Mouse (Mus musculus) cerebellum, adult 9-11 months (tissue): ENCODE results near the gene Pias4.

ENCODE experiments used
- DNase-seq: peaks from one replicate; pipeline ENCODE4 v3.0.0; 2022

Pias4 gene

GRCm38 (mm10) chr10:81168087-81168431 lies 336 bp upstream of the Pias4 start:
- no peak for DNase-seq

- peak; percentile 87 for DNase-seq
These were observed 2.6 kb downstream of the Pias4 start for GRCm38 (mm10) chr10:81165118-81165517.

DNA sequence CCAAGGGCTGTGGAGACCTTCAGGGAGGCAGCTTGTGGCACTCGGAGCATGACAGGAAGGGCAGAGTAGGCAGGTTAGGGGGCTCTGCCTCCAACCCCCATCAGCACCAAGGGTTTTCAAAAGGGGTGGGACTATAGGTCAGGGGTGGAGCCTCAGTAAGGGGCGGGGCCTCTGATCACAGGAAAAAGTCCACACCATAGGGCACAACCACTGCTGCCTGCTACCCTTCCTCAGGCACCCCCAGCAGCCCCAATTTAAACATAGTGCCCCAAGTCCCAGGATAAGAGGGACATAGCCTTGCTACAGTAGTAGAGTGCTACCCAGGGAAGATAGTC lies 5.4 kb downstream of the Pias4 start:
- DNase-seq = no peak

DNA sequence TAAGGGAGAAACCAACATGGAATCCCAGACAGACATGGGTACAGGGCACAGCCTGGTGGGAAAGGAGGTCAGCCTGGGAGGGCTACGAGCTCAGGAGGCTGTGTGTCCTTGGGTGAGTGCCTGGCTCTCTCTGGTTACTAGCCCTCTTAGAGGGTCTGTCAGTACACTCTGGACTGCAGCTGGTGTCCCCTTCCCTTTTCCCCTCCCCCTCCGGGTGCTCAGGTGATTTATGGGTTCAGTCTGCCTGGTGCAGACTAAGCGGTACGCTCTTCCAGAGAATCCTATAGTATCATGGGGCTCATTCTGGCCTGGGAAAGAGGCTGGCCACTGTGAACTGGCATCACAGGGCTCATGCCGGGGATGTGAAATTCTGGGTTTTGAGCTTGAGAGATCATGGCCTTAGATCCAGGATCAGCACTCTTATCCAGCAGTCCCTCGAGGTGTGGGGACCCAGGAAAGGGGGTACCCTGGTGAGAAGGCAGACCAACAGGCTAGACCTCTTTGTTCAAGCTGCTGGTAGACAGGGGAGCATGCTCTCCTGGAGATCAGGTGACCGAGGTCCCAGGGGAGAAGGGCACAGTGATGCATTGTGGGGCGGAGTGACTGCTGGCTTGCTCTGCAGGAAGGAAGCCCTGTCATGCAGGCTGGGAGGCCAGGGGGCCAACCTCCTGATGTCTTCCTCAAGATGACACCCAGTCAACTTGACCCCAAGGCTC lies 6.0 kb downstream of the Pias4 start:
- DNase-seq = no peak

DNA sequence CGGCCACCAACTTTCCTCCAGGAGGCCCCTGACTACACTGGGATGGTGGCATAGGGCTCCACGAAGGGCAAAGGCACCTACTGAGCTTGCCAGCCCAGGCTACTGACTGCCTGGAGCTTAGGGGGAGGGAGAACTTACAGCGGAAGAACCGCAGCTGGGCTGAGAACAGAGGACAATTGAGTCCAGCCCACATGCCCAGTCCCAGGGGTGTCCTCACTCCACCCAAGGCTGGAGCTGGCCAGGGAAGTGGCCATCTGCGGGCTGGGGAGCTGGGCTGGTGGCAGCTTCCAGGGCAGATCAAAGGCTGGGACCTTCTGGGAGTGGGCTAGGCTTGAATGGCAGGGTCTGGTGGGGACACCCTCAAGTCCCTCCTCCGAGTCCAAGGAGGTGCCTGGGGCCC lies 13.0 kb downstream of the Pias4 start:
- no peak for DNase-seq

DNA sequence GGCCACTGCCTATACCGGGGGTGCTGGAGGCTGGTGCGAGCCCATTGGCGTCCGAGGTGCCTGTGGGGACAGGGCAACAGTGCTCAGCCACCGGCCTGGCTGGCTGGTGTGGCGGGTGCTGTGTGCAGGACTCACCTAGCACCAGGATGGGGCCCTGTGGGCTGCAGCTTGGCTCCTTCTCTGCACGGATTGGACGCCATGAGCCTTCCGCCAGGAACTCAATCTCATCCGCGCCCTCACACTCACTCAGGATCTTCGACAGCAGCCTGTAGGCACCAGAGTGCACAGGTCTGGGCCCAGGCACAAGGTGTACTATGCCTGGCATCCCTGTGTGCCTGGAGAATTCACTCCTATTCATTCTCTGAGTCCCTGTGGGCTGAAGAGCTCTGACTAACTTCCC lies 13.4 kb downstream of the Pias4 start:
- DNase-seq = no peak

DNA sequence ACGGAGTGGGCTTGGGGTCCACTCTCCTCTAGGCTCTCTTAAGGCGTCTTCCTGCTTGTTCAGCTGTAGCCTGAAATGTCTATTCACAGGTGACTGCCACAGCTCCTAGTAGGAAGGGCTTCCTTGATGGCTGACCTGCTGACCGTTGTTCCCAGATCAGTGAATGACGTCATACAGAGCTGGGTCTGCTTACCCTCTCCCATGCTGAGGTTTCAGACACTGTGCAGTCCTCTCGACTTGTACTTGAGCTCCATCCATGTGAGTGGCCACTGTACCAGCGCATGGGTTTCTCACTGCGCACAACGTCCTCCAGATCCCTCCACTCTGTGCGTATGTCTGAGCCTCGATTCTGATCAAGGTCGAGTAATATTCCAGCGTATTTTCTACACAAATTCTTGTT lies 15.1 kb downstream of the Pias4 start:
- no peak for DNase-seq

- no peak for DNase-seq
These were observed 16.5 kb downstream of the Pias4 start for GRCm38 (mm10) chr10:81151261-81151660.

GRCm38 (mm10) chr10:81146296-81146695 lies 21.4 kb downstream of the Pias4 start:
- DNase-seq = no peak

- DNase-seq = no peak
These were observed 21.9 kb downstream of the Pias4 start for GRCm38 (mm10) chr10:81145778-81146177.

- no peak for DNase-seq
These were observed 22.4 kb downstream of the Pias4 start for GRCm38 (mm10) chr10:81145307-81145706.

DNA sequence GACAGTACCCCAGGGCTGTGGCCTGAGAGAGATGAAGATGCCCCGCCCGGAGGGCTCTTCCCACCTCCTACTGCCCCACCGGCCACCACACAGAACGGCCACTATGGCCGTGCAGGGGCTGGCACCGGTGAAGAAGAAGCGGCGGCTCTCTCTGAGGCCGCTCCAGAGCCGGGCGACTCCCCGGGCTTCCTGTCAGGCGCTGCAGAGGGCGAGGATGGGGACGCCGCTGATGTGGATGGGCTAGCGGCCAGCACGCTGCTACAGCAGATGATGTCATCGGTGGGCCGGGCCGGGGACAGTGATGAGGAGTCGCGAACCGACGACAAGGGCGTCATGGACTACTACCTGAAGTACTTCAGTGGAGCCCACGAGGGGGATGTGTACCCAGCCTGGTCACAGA lies 23.1 kb downstream of the Pias4 start:
- no peak for DNase-seq

- DNase-seq = no peak
These were observed 23.8 kb downstream of the Pias4 start for GRCm38 (mm10) chr10:81143845-81144437.

DNA sequence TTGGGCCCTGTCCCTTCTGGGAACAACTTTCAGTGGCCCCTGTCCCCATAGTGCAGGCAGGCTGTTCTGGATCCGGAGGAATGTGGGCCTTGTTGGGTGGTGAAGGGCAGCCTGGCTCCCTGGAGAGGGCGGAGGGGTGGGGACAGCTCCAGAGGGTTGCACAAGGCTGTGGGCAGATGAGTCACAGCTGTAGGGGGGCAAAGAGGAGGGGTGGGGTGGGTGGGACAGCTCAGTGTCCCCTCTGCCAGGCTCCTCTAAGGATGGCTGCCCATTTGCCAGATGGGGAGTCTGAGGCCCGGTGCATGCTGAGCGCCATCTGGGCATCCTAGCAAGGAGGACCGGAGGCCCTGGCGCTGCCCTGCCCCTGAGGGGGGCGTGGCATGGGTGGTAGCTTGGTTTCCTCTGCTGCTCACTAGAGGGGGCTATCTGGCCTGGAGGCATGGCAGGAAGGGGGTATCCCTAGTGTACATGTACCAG lies 24.5 kb downstream of the Pias4 start:
- peak; percentile 82 for DNase-seq

GRCm38 (mm10) chr10:81142551-81142981 lies 25.2 kb downstream of the Pias4 start:
- peak; percentile 80 for DNase-seq

GRCm38 (mm10) chr10:81141455-81142210 lies 26.1 kb downstream of the Pias4 start:
- no peak for DNase-seq

DNA sequence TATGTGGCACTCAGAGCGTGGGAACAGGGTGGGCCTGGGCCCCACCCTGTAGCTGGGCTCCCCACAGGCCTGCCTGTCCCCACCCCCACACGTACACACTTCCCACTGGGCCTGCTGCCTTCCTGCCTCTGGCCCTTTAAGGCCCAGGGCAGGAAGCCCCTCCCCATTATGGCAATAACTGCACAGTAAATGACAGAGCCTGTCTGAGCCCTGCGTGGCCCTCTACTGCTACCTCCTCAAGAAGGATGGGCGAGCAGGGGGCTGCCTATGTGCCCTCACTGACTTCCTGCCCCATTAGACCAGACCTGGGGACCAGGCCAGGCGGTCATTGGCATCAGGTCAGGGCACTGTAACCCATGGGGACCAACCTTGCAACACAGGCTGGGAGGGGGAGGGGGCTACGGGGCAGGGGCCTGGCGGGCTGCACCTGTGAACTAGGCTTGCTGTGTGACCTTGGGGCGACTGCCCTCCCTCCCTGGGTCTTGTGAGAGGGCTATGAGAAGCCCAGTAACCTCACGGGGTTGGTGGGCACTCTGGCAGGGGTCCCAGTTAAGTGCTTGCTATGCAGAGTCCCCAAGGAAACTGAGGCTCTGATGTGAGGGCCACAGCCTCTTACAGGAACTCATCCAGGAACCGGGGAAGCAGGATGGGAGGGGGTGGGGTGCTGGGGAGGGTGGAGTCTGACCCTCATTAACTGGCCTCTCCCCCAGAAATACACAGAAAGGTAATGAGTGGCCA lies 26.8 kb downstream of the Pias4 start:
- DNase-seq = peak; percentile 76

DNA sequence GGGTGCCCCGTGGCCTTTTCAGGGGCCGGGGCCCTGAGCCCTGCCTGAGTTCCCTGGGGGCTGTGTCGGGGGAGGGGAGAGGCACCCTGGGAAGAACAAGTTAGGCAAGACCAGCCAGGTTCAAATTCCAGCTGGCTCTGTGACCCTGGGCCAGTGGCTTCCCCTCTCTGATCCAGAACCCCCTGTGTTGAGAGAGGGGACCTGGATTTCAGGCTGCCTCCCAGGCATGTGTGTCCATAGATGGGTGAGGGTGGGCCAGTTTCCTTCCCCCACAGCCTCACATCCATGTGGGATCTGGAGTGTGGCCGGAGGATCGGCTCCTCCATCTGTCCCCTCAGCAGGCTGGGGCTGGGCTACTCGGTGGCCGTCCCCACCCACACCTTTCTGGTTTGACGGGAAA lies 27.7 kb downstream of the Pias4 start:
- DNase-seq = peak; percentile 83

DNA sequence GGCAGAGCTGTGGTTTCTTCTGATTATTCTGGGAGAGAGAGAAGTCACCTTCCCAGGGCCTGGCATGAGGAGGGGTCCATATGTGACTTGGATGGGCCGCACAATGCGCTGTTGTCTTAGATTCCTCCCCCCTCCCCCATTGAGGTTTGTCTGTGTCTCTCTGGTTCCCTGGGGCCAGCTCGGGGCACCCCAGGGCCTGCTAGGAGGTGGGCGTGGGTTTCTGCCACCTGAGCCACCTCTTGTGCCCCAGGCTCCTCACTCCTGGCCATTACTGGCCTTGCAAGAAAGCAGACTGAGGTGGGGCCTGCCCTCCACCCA lies 28.2 kb downstream of the Pias4 start:
- DNase-seq = peak; percentile 72

GRCm38 (mm10) chr10:81138821-81139528 lies 28.7 kb downstream of the Pias4 start:
- peak; percentile 70 for DNase-seq

- DNase-seq = peak; percentile 84
These were observed 29.5 kb downstream of the Pias4 start for GRCm38 (mm10) chr10:81138131-81138782.
